Mouse (Mus musculus) embryonic facial prominence, embryonic 14.5 days (tissue): ENCODE data around the gene Rarres1. TPM values are rescaled to one million over a fixed set of nuclear protein-coding genes. Genes with fewer than 3 reads are reported as not detected.

ENCODE experiments used
- ATAC-seq: fragments of 200-750 bp; cut with Nextera tagmentation; 2 replicates; pipeline ENCODE4 v1.8.0; 2017; ENCODE audit warnings: low read depth, moderate number of reproducible peaks, moderate TSS enrichment
- DNase-seq: peaks from one replicate; pipeline ENCODE4 v3.0.0-alpha.2; 2015; ENCODE audit warnings: low spot score
- H3K27ac ChIP-seq: fragments of 300-500 bp; sonication (generic); replicated peaks from 2 replicates; pipeline ENCODE4 v1.5.1; 2014; ENCODE audit warnings: low read depth, mild to moderate bottlenecking, low read length, moderate library complexity
- H3K27me3 ChIP-seq: fragments of 300-500 bp; sonication (generic); replicated peaks from 2 replicates; pipeline ENCODE4 v1.6.1; 2014; ENCODE audit warnings: low read length; ENCODE audit not compliant: control insufficient read depth, insufficient read depth
- H3K36me3 ChIP-seq: fragments of 300-500 bp; sonication (generic); 2 replicates; pipeline ENCODE4 v1.6.1; 2014; ENCODE audit warnings: low read length, mixed read lengths; ENCODE audit not compliant: control insufficient read depth, insufficient read depth
- H3K4me1 ChIP-seq: fragments of 300-500 bp; sonication (generic); 2 replicates; pipeline ENCODE4 v1.6.1; 2014; ENCODE audit warnings: antibody characterized with exemption, low read length; ENCODE audit not compliant: control insufficient read depth, insufficient read depth
- H3K4me2 ChIP-seq: fragments of 300-500 bp; sonication (generic); 2 replicates; pipeline ENCODE4 v1.6.1; 2014; ENCODE audit warnings: low read depth, mild to moderate bottlenecking, low read length, moderate library complexity, mixed read lengths
- H3K4me3 ChIP-seq: fragments of 300-500 bp; sonication (generic); 2 replicates; pipeline ENCODE4 v1.5.1; 2014; ENCODE audit warnings: low read depth, mild to moderate bottlenecking, low read length
- H3K9ac ChIP-seq: fragments of 300-500 bp; sonication (generic); 2 replicates; pipeline ENCODE4 v1.6.1; 2014; ENCODE audit warnings: low read depth, mild to moderate bottlenecking, low read length, moderate library complexity, mixed read lengths
- H3K9me3 ChIP-seq: fragments of 300-500 bp; sonication (generic); 2 replicates; pipeline ENCODE4 v1.6.1; 2016; ENCODE audit warnings: low read length; ENCODE audit not compliant: control insufficient read depth
- WGBS: fragments of 180-500 bp; shearing (Covaris S2); extraction: QIAGEN DNeasy Blood & Tissue Kit; methylation state at CpG from one replicate; pipeline ENCODE4 v1.1.7; 2014; 5-methylcytosine and 5-hydroxymethylcytosine counted together
- polyA plus RNA-seq: library from polyadenylated mRNA; unstranded; fragments of >200 nt; fragmentation: Nextera tagmentation; extraction: Ambion mirVana; gene quantifications from 2 replicates; pipeline ENCODE4 v1.2.1, GENCODE M21; 2014

Gene Rarres1
- polyA plus RNA-seq, 1 experiment from 2014 or later = 5.6 TPM

- Histone ChIP-seq H3K36me3 (no peaks in the 10 kb centered on the region), H3K4me1 (no peaks in the 10 kb centered on the region), H3K27ac (no peak overlapping the region), H3K9ac (no peak overlapping the region), H3K4me3 (no peak overlapping the region), H3K4me2 (no peak overlapping the region), H3K9me3 (no peaks in the 10 kb centered on the region), H3K27me3 (no peaks in the 10 kb centered on the region)
- DNase-seq = no peak
- ATAC-seq = no peak
- 59% methylated on average over 8 of the region's 8 CpGs for WGBS
Measured at GRCm38 (mm10) chr3:67543630-67544029, 28.3 kb upstream of the Rarres1 start.

DNA sequence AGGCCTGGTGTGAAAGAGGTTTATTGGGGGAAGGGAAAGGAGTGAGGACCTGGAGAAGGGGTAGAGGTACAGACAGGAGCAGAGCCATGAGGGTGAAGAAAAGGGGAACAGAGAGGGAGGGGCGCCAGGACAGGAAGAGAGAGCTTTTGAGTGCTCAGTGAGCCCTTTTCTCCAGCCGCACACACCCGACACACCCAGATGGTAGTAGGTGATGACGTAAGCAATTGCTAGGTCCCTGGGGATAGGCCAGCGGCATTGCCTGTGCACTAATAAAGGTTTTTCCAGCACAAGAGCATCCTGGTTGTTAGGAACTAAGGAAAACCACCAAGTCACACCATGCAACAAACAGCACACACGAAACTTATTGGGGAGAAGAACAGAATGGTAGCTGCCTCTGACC, 9.4 kb upstream of the Rarres1 start:
- Histone ChIP-seq H3K27me3 (no peaks in the 10 kb centered on the region), H3K9me3 (no peaks in the 10 kb centered on the region), H3K27ac (no peak overlapping the region), H3K36me3 (no peaks in the 10 kb centered on the region), H3K4me2 (no peak overlapping the region), H3K4me3 (no peak overlapping the region), H3K4me1 (peaks cover 5% of the 10 kb centered on the region; the same call in 1 of the 2 replicates), H3K9ac (no peak overlapping the region)
- WGBS = 71% methylated on average over 6 of the region's 6 CpGs
- ATAC-seq = no peak
- DNase-seq = no peak

DNA sequence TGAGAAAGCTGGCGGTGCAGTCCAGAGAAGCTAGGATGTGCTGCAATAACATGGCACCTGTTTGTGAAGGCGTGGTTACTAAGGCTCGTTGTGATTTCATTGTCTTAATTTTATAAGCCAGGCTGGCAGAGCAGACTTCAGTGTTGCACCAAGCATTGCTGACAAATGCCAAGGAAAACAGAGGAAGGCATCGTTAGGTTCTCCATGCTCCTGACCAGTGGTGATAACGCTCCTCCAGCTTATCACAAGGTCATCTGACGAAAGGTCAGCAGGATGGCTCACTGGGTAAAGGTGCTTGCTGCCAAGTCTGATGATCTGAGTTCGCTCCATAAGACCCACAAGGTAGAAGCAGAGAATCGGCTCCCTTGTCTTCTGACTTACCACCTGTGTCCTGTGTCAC, 7.4 kb upstream of the Rarres1 start:
- Histone ChIP-seq H3K4me3 (no peak overlapping the region), H3K36me3 (no peaks in the 10 kb centered on the region), H3K4me1 (peaks cover 5% of the 10 kb centered on the region; the same call in 1 of the 2 replicates), H3K27ac (no peak overlapping the region), H3K27me3 (peaks cover 4% of the 10 kb centered on the region), H3K9ac (no peak overlapping the region), H3K4me2 (no peak overlapping the region), H3K9me3 (no peaks in the 10 kb centered on the region)
- DNase-seq = no peak
- WGBS = 84% methylated on average over 8 of the region's 8 CpGs
- ATAC-seq = no peak

- 67% methylated on average over 5 of the region's 5 CpGs for WGBS
- no peak for DNase-seq
- no peak overlapping the region for H3K4me2 ChIP-seq
- H3K27ac ChIP-seq = no peak overlapping the region
- peaks cover 5% of the 10 kb centered on the region; the same call in 1 of the 2 replicates for H3K4me1 ChIP-seq
- ATAC-seq = no peak
- H3K4me3 ChIP-seq = no peak overlapping the region
- H3K27me3 ChIP-seq = peaks cover 24% of the 10 kb centered on the region
- no peaks in the 10 kb centered on the region for H3K36me3 ChIP-seq
- no peak overlapping the region for H3K9ac ChIP-seq
- H3K9me3 ChIP-seq = no peaks in the 10 kb centered on the region
Measured at GRCm38 (mm10) chr3:67520568-67521143, 5.3 kb upstream of the Rarres1 start.

DNA sequence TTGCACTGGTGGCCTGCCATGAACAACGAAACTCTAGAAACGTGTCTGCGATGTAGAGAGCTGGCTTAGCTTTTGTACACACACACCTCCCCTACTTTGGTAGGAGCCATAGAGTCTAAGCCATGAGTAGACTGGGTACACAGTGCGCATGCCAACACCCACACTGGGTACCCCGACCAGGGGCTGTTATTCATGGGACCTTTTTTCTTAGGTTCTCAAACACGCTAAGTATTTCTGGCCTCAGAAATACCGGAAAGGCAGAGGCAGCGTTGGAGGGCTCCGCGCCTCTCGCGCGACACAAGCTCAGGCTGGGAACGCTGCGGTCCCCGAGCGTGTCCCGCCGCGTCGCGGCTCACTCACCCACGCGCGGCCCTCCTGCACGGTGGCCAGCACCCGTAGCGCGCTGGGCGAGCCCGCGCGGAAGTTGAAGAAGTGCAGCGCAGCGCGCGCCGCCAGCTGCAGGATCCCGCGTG, 486 bp downstream of the Rarres1 start:
- no peak overlapping the region for H3K27ac ChIP-seq
- H3K4me3 ChIP-seq = peak overlapping the region; percentile 61
- peak; percentile 44 for ATAC-seq
- peak; percentile 29 for DNase-seq
- H3K27me3 ChIP-seq = peaks cover 39% of the 10 kb centered on the region
- H3K4me2 ChIP-seq = peak overlapping the region; percentile 100
- no peaks in the 10 kb centered on the region for H3K4me1 ChIP-seq
- H3K9me3 ChIP-seq = no peaks in the 10 kb centered on the region
- WGBS = 9% methylated on average over 28 of the region's 40 CpGs
- H3K36me3 ChIP-seq = no peaks in the 10 kb centered on the region
- H3K9ac ChIP-seq = peak overlapping the region; percentile 68

- ATAC-seq = peak; percentile 53
- 5% methylated on average over 5 of the region's 5 CpGs for WGBS
- H3K36me3 ChIP-seq = no peaks in the 10 kb centered on the region
- H3K4me3 ChIP-seq = no peak overlapping the region
- H3K4me1 ChIP-seq = no peaks in the 10 kb centered on the region
- H3K4me2 ChIP-seq = no peak overlapping the region
- H3K9me3 ChIP-seq = no peaks in the 10 kb centered on the region
- H3K27me3 ChIP-seq = peaks cover 35% of the 10 kb centered on the region
- H3K9ac ChIP-seq = no peak overlapping the region
- no peak overlapping the region for H3K27ac ChIP-seq
- peak; percentile 82 for DNase-seq
Measured at GRCm38 (mm10) chr3:67512807-67513206, 2.5 kb downstream of the Rarres1 start.

- no peak for DNase-seq
- no peak overlapping the region for H3K27ac ChIP-seq
- 69% methylated on average over 10 of the region's 10 CpGs for whole genome bisulfite sequencing
Measured at GRCm38 (mm10) chr3:67508216-67508892, 7.0 kb downstream of the Rarres1 start.

GRCm38 (mm10) chr3:67505286-67505685, 10.0 kb downstream of the Rarres1 start:
- Histone ChIP-seq H3K36me3 (no peaks in the 10 kb centered on the region), H3K27ac (no peak overlapping the region), H3K9ac (no peak overlapping the region), H3K9me3 (no peaks in the 10 kb centered on the region), H3K4me1 (no peaks in the 10 kb centered on the region), H3K4me2 (no peak overlapping the region), H3K4me3 (no peak overlapping the region), H3K27me3 (no peaks in the 10 kb centered on the region)
- ATAC-seq (no peak), DNase-seq (no peak)
- WGBS = 66% methylated on average over 2 of the region's 2 CpGs

More at GRCm38 (mm10) chr3:67508216-67508892, 7.0 kb downstream of the Rarres1 start:
- no peak overlapping the region for H3K4me3 ChIP-seq
- no peak overlapping the region for H3K4me2 ChIP-seq
- no peaks in the 10 kb centered on the region for H3K9me3 ChIP-seq
- no peak for ATAC-seq
- H3K4me1 ChIP-seq = no peaks in the 10 kb centered on the region
- H3K36me3 ChIP-seq = no peaks in the 10 kb centered on the region
- no peak overlapping the region for H3K9ac ChIP-seq
- 0 out of 2 replicates have a peak, but pooled peaks cover 3% of the 10 kb centered on the region for H3K27me3 ChIP-seq

GRCm38 (mm10) chr3:67503878-67504277, 11.4 kb downstream of the Rarres1 start:
- no peak for DNase-seq
- WGBS = 8% methylated on average over 3 of the region's 3 CpGs
- ATAC-seq = no peak

More at GRCm38 (mm10) chr3:67503878-67504277, 11.4 kb downstream of the Rarres1 start:
- Histone ChIP-seq H3K4me2 (no peak overlapping the region), H3K4me1 (no peaks in the 10 kb centered on the region), H3K36me3 (no peaks in the 10 kb centered on the region), H3K27ac (no peak overlapping the region), H3K9ac (no peak overlapping the region), H3K27me3 (no peaks in the 10 kb centered on the region), H3K9me3 (no peaks in the 10 kb centered on the region), H3K4me3 (no peak overlapping the region)
